ENCODE assay signal across 9 mouse cellular contexts in the genomic region with DNA sequence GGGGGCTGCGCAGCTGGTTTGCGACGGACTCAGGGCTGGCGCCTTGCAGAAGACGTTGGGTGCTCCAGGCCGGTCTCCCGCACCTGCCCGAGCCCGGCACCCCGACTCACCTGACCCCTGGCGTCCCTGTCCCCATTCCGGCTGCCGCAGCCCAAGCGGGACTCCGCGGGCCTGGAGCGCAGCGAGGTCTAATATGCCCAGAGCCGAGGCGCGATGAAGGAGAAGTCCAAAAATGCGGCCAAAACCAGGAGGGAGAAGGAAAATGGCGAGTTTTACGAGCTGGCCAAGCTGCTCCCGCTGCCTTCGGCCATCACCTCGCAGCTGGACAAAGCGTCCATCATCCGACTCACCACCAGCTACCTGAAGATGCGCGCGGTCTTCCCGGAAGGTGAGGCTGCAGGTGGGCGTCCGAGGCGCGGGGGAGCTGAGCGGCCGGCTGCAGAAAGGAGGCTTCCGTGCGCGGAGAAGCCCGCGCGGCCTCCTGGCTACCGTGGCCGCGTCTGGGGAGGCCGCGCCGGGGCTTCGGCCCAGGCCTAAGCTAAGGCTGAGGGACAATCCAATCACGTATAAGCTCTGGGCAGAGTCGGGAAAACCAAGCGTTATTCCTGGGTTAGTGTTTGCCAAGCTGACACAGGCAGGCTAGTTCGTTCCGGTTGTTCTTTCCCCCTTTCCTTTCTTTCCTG. TPM values are rescaled to one million over a fixed set of nuclear protein-coding genes. Genes with fewer than 3 reads are reported as not detected.
DNase-seq lines count a peak whose midpoint lies in the region; ATAC-seq and TF ChIP-seq lines count a peak whose summit lies in the region.
"Had no signal": no experiment of that assay in that cellular context is flagged by ENCODE, and none has a peak within 500 bp of the region (broad histone marks: within the 10 kb centered on the region; RNA-seq: fewer than 3 reads in every experiment).

No protein-coding gene starts in this region.

- no peaks in the 10 kb centered on the region for H3K36me3 ChIP-seq in heart, embryonic 12.5 days
- H3K36me3 ChIP-seq in ES-Bruce4 (ENCODE audit: control insufficient read depth, insufficient read depth, low read length, poor library complexity, severe bottlenecking), result no peaks in the 10 kb centered on the region
- no peaks in the 10 kb centered on the region for H3K36me3 ChIP-seq in forebrain, embryonic 16.5 days (ENCODE audit: control insufficient read depth, insufficient read depth)
- no peaks in the 10 kb centered on the region for H3K36me3 ChIP-seq in midbrain, embryonic 12.5 days
- H3K36me3 ChIP-seq: hindbrain, embryonic 15.5 days had no signal

- H3K4me1 ChIP-seq in heart, embryonic 12.5 days (replicated peaks), result peaks cover 25% of the 10 kb centered on the region
- H3K4me1 ChIP-seq in ES-Bruce4 (ENCODE audit: control insufficient read depth, insufficient read depth, low read length), result no peaks in the 10 kb centered on the region
- H3K4me1 ChIP-seq in forebrain, embryonic 16.5 days (replicated peaks; ENCODE audit: control insufficient read depth, insufficient read depth, low read length), result peaks cover 16% of the 10 kb centered on the region
- H3K4me1 ChIP-seq in midbrain, embryonic 12.5 days, result peaks cover 24% of the 10 kb centered on the region

- no peak for DNase-seq in heart, postnatal 4 days
- DNase-seq in retina, embryonic 14.5 days (ENCODE audit: low spot score), result no peak
- no peak for DNase-seq in left cerebral cortex, postnatal 4 days

- no peak for TF ChIP-seq CTCF in ES-Bruce4 (IDR thresholded peaks at IDR 0.05; ENCODE audit: low read depth, low read length)

- no peak for TF ChIP-seq POLR2A in ES-Bruce4 (IDR thresholded peaks at IDR 0.05; ENCODE audit: insufficient read depth, low read length)

- peaks cover 90% of the 10 kb centered on the region for H3K27me3 ChIP-seq in heart, embryonic 12.5 days (replicated peaks)
- peaks cover 55% of the 10 kb centered on the region for H3K27me3 ChIP-seq in ES-Bruce4 (ENCODE audit: control insufficient read depth, insufficient read depth, low read length, poor library complexity, severe bottlenecking)
- H3K27me3 ChIP-seq in forebrain, embryonic 16.5 days (replicated peaks; ENCODE audit: control insufficient read depth, insufficient read depth, low read length), result peaks cover 82% of the 10 kb centered on the region
- H3K27me3 ChIP-seq in midbrain, embryonic 12.5 days, result peaks cover 99% of the 10 kb centered on the region

- intact Hi-C loops in left cerebral cortex, postnatal 4 days (cut with DNase I), result loop anchor here (5.0 to 10.0 kb wide), 2 partner anchors 148 to 169 kb away; no protein-coding TSS in a partner anchor

- no peak overlapping the region for H3K9ac ChIP-seq in heart, embryonic 12.5 days
- peak overlapping the region; percentile 41 for H3K9ac ChIP-seq in ES-Bruce4 (ENCODE audit: low read depth, poor library complexity, severe bottlenecking)
- H3K9ac ChIP-seq in forebrain, embryonic 16.5 days (replicated peaks; ENCODE audit: low read depth, low read length), result no peak overlapping the region
- H3K9ac ChIP-seq in midbrain, embryonic 12.5 days (replicated peaks), result peak overlapping the region; percentile 43
- H3K9ac ChIP-seq: hindbrain, embryonic 15.5 days had no signal

- no peaks in the 10 kb centered on the region for H3K9me3 ChIP-seq in heart, embryonic 12.5 days (replicated peaks)
- no peaks in the 10 kb centered on the region for H3K9me3 ChIP-seq in ES-Bruce4 (replicated peaks; ENCODE audit: control insufficient read depth, insufficient read depth, low read length, poor library complexity, severe bottlenecking)
- H3K9me3 ChIP-seq in forebrain, embryonic 16.5 days (ENCODE audit: control insufficient read depth, low read length), result no peaks in the 10 kb centered on the region
- no peaks in the 10 kb centered on the region for H3K9me3 ChIP-seq in midbrain, embryonic 12.5 days
- H3K9me3 ChIP-seq: hindbrain, embryonic 15.5 days had no signal

- WGBS in heart, embryonic 12.5 days, result 1% methylated on average over 57 of the region's 57 CpGs
- under 1% methylated on average over 57 of the region's 57 CpGs for WGBS in forebrain, embryonic 16.5 days
- whole genome bisulfite sequencing in midbrain, embryonic 12.5 days, result under 1% methylated on average over 57 of the region's 57 CpGs

- ATAC-seq in heart, embryonic 12.5 days (ENCODE audit: insufficient number of reproducible peaks, low FRiP score), result no peak
- ATAC-seq in forebrain, embryonic 16.5 days, result no peak
- no peak for ATAC-seq in midbrain, embryonic 12.5 days (ENCODE audit: low FRiP score, low read depth)
- no peak for ATAC-seq in megakaryocyte progenitor cell, adult 5-6 weeks (replicated peaks; ENCODE audit: poor library complexity)

- H3K27ac ChIP-seq in heart, embryonic 12.5 days (ENCODE audit: poor library complexity, severe bottlenecking), result no peak overlapping the region
- H3K27ac ChIP-seq in ES-Bruce4 (ENCODE audit: insufficient read depth, low read length), result no peak overlapping the region
- H3K27ac ChIP-seq in forebrain, embryonic 16.5 days (ENCODE audit: low read length), result no peak overlapping the region
- no peak overlapping the region for H3K27ac ChIP-seq in midbrain, embryonic 12.5 days (replicated peaks)
- H3K27ac ChIP-seq: hindbrain, embryonic 15.5 days had no signal

- peak overlapping the region; percentile 52 for H3K4me3 ChIP-seq in heart, embryonic 12.5 days
- H3K4me3 ChIP-seq in ES-Bruce4 (ENCODE audit: low read depth, low read length), result peak overlapping the region; percentile 50
- H3K4me3 ChIP-seq in forebrain, embryonic 16.5 days (replicated peaks; ENCODE audit: low read length), result peak overlapping the region; percentile 22
- peak overlapping the region; percentile 37 for H3K4me3 ChIP-seq in midbrain, embryonic 12.5 days

- TF ChIP-seq EP300 in ES-Bruce4 (IDR thresholded peaks at IDR 0.05; ENCODE audit: insufficient read depth, low read depth, low read length), result no peak

- H3K4me2 ChIP-seq in heart, embryonic 12.5 days, result peak overlapping the region; percentile 81
- H3K4me2 ChIP-seq in forebrain, embryonic 16.5 days (ENCODE audit: low read length), result no peak overlapping the region
- H3K4me2 ChIP-seq in midbrain, embryonic 12.5 days (replicated peaks), result peak overlapping the region; percentile 53

RNA-seq across cellular contexts. Expression of gene Sim2, which starts 1.0 kb away (rescaled TPM):
- not detected in 2 replicates for polyA plus RNA-seq in heart, embryonic 12.5 days (2016; fragmentation: Nextera tagmentation; extraction: Ambion mirVana)
- not detected for total RNA-seq in heart, postnatal 4 days (2021)
- polyA plus RNA-seq in ES-Bruce4 (2011; ENCODE audit: insufficient read depth, insufficient read length, low read depth, missing spikeins), result not detected in 2 replicates
- polyA plus RNA-seq in forebrain, embryonic 16.5 days (2015; fragmentation: Nextera tagmentation; extraction: Ambion mirVana), result 0.06 TPM in 1 of 2 replicates, not detected in the other
- polyA plus RNA-seq in midbrain, embryonic 12.5 days (2016; fragmentation: Nextera tagmentation; extraction: Ambion mirVana), result 0.83 and 2.0 TPM in 2 replicates
- total RNA-seq in megakaryocyte progenitor cell, adult 5-6 weeks (2015), result 0.35 and 0.56 TPM in 2 replicates
- 0.20 TPM in 1 of 2 replicates, not detected in the other for total RNA-seq in megakaryocyte progenitor cell, adult 5-6 weeks (2017)
- total RNA-seq in left cerebral cortex, postnatal 4 days (2021), result under 1 TPM in 1 of 2 experiments, not detected in 1; 0.12 TPM

Comparison
In these comparisons a context has a peak if more than half of its experiments do, and no peak if none do; other contexts are left out.
1. H3K9ac ChIP-seq: peak in ES-Bruce4 (single experiment) and midbrain, embryonic 12.5 days (single experiment); none in heart, embryonic 12.5 days (single experiment) and forebrain, embryonic 16.5 days (single experiment).
2. Peak in every context shown above with its lines, with median percentiles within 50 percentile points of each other: H3K4me3 ChIP-seq.